Mouse (Mus musculus) CH12.LX (cell line): ENCODE data around the gene Tdo2. TPM values are rescaled to one million over a fixed set of nuclear protein-coding genes. Genes with fewer than 3 reads are reported as not detected.

Source experiments
- DNase-seq: peaks from one replicate; pipeline ENCODE4 v3.0.0-alpha.2; 2013; ENCODE audit errors: extremely low read depth
- H3K27ac ChIP-seq: 2 replicates; pipeline ENCODE4 v1.5.1; 2012; ENCODE audit warnings: low read depth, mild to moderate bottlenecking, control low read depth, moderate library complexity; ENCODE audit not compliant: insufficient read depth
- H3K27me3 ChIP-seq: replicated peaks from 2 replicates; pipeline ENCODE3; 2012; ENCODE audit warnings: inconsistent platforms
- H3K36me3 ChIP-seq, 2 experiments: replicated peaks in 1 of 2; 2 replicates each; pipeline versions ENCODE3 to v1.6.1; 2012; ENCODE audit warnings: inconsistent platforms in 1 of 2, low read length in 1 of 2, mild to moderate bottlenecking in 1 of 2, mixed read lengths in 1 of 2, moderate library complexity in 1 of 2; ENCODE audit not compliant: control insufficient read depth in 1 of 2, insufficient read depth in 1 of 2
- H3K4me1 ChIP-seq, 2 experiments: 2 replicates each; pipeline ENCODE4 v1.6.1; 2012; ENCODE audit warnings: inconsistent platforms in 1 of 2, moderate library complexity in 1 of 2; ENCODE audit not compliant: insufficient read depth in 2 of 2, control insufficient read depth in 1 of 2
- H3K4me2 ChIP-seq: 2 replicates; pipeline ENCODE4 v1.6.1; 2012; ENCODE audit warnings: low read depth, mild to moderate bottlenecking, control low read depth; ENCODE audit not compliant: poor library complexity, insufficient read depth, severe bottlenecking
- H3K4me3 ChIP-seq, 3 experiments: fragments of 150-350 bp in 1 of 3; sonication (generic) in 1 of 3; replicated peaks in 1 of 3; 2 replicates each; pipeline versions ENCODE3 to v1.5.1; 2011 to 2012; ENCODE audit warnings: low read depth in 2 of 3, low read length in 2 of 3, mild to moderate bottlenecking in 2 of 3, moderate library complexity in 2 of 3, control low read depth in 1 of 3, improper control_type of control experiment in 1 of 3, inconsistent platforms in 1 of 3, mixed read lengths in 1 of 3; ENCODE audit not compliant: poor library complexity in 1 of 3
- H3K79me2 ChIP-seq: replicated peaks from 2 replicates; pipeline ENCODE4 v1.6.1; 2012; ENCODE audit warnings: mild to moderate bottlenecking, moderate library complexity; ENCODE audit not compliant: control insufficient read depth, poor library complexity, insufficient read depth, severe bottlenecking; ENCODE audit errors: extremely low read depth
- H3K9ac ChIP-seq: 2 replicates; pipeline ENCODE4 v1.6.1; 2012; ENCODE audit warnings: low read depth, mild to moderate bottlenecking, control low read depth, moderate library complexity; ENCODE audit not compliant: insufficient read depth
- H3K9me3 ChIP-seq: replicated peaks from 2 replicates; pipeline ENCODE3; 2012; ENCODE audit warnings: low read length, inconsistent platforms, mixed read lengths
- E2F4 ChIP-seq: IDR thresholded peaks from 2 replicates; pipeline ENCODE4 v1.6.1; 2011; ENCODE audit warnings: low read depth, low read length, improper control_type of control experiment; ENCODE audit not compliant: insufficient replicate concordance
- ETS1 ChIP-seq: conservative IDR thresholded peaks from 2 replicates; pipeline ENCODE4 v1.6.1; 2012; ENCODE audit warnings: low read depth, mild to moderate bottlenecking, inconsistent platforms, low read length, improper control_type of control experiment, moderate library complexity
- GABPA ChIP-seq: IDR thresholded peaks from 2 replicates; pipeline ENCODE4 v1.6.1; 2012; ENCODE audit warnings: low read depth, low read length, improper control_type of control experiment, inconsistent platforms; ENCODE audit not compliant: insufficient replicate concordance
- IRF4 ChIP-seq: IDR thresholded peaks from 2 replicates; pipeline ENCODE4 v1.6.1; 2014; ENCODE audit warnings: low read depth, mild to moderate bottlenecking, inconsistent platforms, low read length, improper control_type of control experiment
- JUN ChIP-seq: IDR thresholded peaks from 2 replicates; pipeline ENCODE4 v1.6.1; 2011; ENCODE audit warnings: low read depth, mild to moderate bottlenecking, low read length, improper control_type of control experiment, moderate library complexity; ENCODE audit not compliant: insufficient read depth
- KAT2A ChIP-seq: IDR thresholded peaks from 2 replicates; pipeline ENCODE4 v1.6.1; 2012; ENCODE audit warnings: low read length, improper control_type of control experiment, inconsistent platforms; ENCODE audit not compliant: insufficient replicate concordance
- MAX ChIP-seq: IDR thresholded peaks from 2 replicates; pipeline ENCODE4 v1.6.1; 2011; ENCODE audit warnings: low read length, improper control_type of control experiment
- MXI1 ChIP-seq: IDR thresholded peaks from 2 replicates; pipeline ENCODE4 v1.6.1; 2011; ENCODE audit warnings: mild to moderate bottlenecking, low read depth, low read length, improper control_type of control experiment
- NRF1 ChIP-seq: IDR thresholded peaks from 2 replicates; pipeline ENCODE4 v1.6.1; 2014; ENCODE audit warnings: low read depth, mild to moderate bottlenecking, inconsistent platforms, low read length, improper control_type of control experiment, moderate library complexity
- RAD21 ChIP-seq: IDR thresholded peaks from 2 replicates; pipeline ENCODE4 v1.6.1; 2011; ENCODE audit warnings: low read depth, mild to moderate bottlenecking, low read length, improper control_type of control experiment, moderate library complexity
- RCOR1 ChIP-seq: conservative IDR thresholded peaks from 2 replicates; pipeline ENCODE4 v1.6.1; 2012; ENCODE audit warnings: low read depth, mild to moderate bottlenecking, inconsistent platforms, low read length, improper control_type of control experiment
- SIN3A ChIP-seq: IDR thresholded peaks from 2 replicates; pipeline ENCODE4 v1.6.1; 2012; ENCODE audit warnings: low read length, improper control_type of control experiment, inconsistent platforms
- TBP ChIP-seq: conservative IDR thresholded peaks from 2 replicates; pipeline ENCODE4 v1.6.1; 2011; ENCODE audit warnings: low read depth, low read length, improper control_type of control experiment
- TCF12 ChIP-seq: IDR thresholded peaks from 2 replicates; pipeline ENCODE4 v1.6.1; 2014; ENCODE audit warnings: low read depth, mild to moderate bottlenecking, inconsistent platforms, low read length, improper control_type of control experiment
- ZC3H11A ChIP-seq: IDR thresholded peaks from 2 replicates; pipeline ENCODE4 v1.6.1; 2012; ENCODE audit warnings: low read depth, mild to moderate bottlenecking, inconsistent platforms, low read length, improper control_type of control experiment
- ZKSCAN1 ChIP-seq: IDR thresholded peaks from 2 replicates; pipeline ENCODE4 v1.6.1; 2012; ENCODE audit warnings: low read depth, inconsistent platforms, low read length, improper control_type of control experiment, borderline replicate concordance
- ZMIZ1 ChIP-seq: IDR thresholded peaks from 2 replicates; pipeline ENCODE4 v1.6.1; 2012; ENCODE audit warnings: low read depth, mild to moderate bottlenecking, inconsistent platforms, low read length, improper control_type of control experiment
- dilution Hi-C: fragments of 300-500 bp; cut with MboI; formaldehyde crosslinking; loops from 2 replicates; pipeline ENCODE4 v1.14.3; 2020; ENCODE audit warnings: low sequenced_read_pairs; ENCODE audit not compliant: extremely low pct_unique_long_range_greater_than_20kb, extremely low pct_ligation_motif_present
- in situ Hi-C: fragments of 300-500 bp; cut with MboI; formaldehyde crosslinking; loops from 3 replicates; pipeline ENCODE4 v1.14.3; 2019; ENCODE audit warnings: low sequenced_read_pairs, low pct_ligation_motif_present, low pct_unique_long_range_greater_than_20kb, mixed read lengths
- polyA plus RNA-seq: library from polyadenylated mRNA; unstranded; fragments of >175 nt; gene quantifications from 2 replicates; pipeline ENCODE4 v1.2.1, GENCODE M21; 2012; ENCODE audit warnings: low read depth; ENCODE audit not compliant: insufficient read length
- total RNA-seq, 2 experiments: library from RNA; depleted of rRNA; stranded (reverse); fragments of 300-350 nt in 1 of 2; fragments of >200 nt in 1 of 2; gene quantifications; 2 replicates each; pipeline ENCODE4 v1.2.3; 2012 to 2014

The Tdo2 gene
- total and polyA plus RNA-seq, 3 experiments = 0.41 TPM; not detected in 2

DNA sequence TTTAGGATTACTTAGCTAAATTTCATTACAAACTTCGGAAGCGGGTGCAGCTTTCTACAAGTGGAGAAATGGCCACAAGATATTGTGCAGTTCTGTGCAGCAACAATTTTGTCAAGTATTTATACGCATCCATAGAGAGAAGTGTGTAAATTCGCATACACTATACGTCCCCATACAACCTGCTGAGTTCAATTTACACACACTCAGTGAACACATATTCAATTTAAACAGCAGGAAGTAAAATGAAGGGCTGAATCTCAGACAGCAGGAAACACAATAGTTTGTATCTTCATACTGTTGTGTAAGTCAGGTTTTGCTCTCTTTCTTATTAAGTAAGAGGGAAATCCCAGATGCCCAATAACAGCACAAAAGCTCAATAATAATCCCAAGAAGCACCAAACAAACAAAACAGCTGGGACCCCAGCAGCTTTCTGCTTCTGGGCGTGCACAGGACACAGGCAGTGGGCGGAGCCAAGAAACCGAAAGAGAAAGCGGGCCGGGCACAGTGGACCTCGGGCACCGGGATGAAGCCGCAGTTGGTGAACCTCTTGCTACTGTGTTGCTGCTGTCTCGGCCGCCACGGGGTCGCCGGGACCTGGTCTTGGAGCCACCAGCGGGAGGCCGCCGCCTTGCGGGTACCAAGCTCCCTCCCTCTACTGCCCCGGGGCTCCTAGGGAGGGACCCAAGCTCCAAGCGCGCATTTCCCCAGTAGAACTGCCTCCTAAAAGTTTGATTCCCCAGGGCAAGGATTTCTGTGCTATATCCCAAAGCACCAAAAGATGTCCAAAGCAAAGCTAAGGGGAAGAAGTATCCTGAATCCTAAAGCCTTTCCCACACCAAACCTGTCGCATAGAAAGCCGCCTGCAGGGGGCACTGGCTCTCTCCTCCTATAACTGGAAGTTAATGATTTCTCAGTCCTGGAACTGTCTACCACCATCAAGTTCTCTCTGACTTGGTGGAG is 43.6 kb downstream of the Tdo2 start, which contains the start of gene Ctso (continued):
- TF ChIP-seq RCOR1 (no peak), SIN3A (peak; percentile 79), ZC3H11A (no peak), RAD21 (peak; percentile 52), GABPA (no peak), MAX (no peak), TCF12 (peak; percentile 76), NRF1 (no peak), MXI1 (0 out of 2 replicates have a peak, but pooled peaks have one; percentile 29)

DNA sequence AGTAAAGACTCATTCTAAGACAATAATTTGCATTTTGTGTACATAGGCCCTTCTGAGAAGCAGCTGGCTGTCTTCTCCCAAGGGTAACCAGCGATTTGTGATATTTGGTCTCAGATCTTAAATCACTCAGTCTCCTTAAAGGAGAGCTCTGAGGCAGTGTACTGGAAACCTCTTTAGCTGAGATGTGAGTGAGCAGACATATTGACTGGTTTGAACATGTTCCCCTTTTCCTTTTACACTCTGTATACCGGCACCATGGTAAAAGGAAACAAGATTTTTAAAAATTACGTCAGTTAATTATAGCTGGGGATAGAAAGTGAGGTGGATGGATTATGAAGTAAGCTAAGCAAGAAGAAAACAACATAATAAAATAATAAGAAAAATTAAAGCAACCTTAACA is 44.3 kb downstream of the Tdo2 start:
- Histone ChIP-seq H3K4me2 (peak overlapping the region; percentile 82), H3K9me3 (no peaks in the 10 kb centered on the region), H3K4me1 (peaks cover 9 to 68% of the 10 kb centered on the region in 2 experiments), H3K36me3 (peaks cover 0 to 10% of the 10 kb centered on the region in 2 experiments), H3K9ac (peak overlapping the region; percentile 100), H3K79me2 (peaks cover 13% of the 10 kb centered on the region; the same call in 1 of the 2 replicates), H3K4me3 (no peak overlapping the region), H3K27me3 (no peaks in the 10 kb centered on the region), H3K27ac (peak overlapping the region; percentile 55; the same call in 1 of the 2 replicates)
- 0 out of 2 replicates have a peak, but pooled peaks have one; percentile 16 for TF ChIP-seq ETS1
- TF ChIP-seq ZKSCAN1 = no peak
- peak; percentile 44; the same call in 1 of the 2 replicates for TF ChIP-seq IRF4
- in situ Hi-C loops = no loop called here
- no peak for DNase-seq
- dilution Hi-C loops = no loop called here

GRCm38 (mm10) chr3:81929073-81929472 is 46.9 kb downstream of the Tdo2 start:
- no peak overlapping the region for H3K4me3 ChIP-seq
- in situ Hi-C loops = loop anchor here (5.0 to 10.0 kb wide), 2 partner anchors 162 to 894 kb away; partner anchors contain the start of gene Pdgfc
- dilution Hi-C loops = no loop called here
- no peaks in the 10 kb centered on the region for H3K27me3 ChIP-seq
- H3K9me3 ChIP-seq = no peaks in the 10 kb centered on the region
- peaks cover 8% of the 10 kb centered on the region; the same call in 1 of the 2 replicates for H3K79me2 ChIP-seq
- no peaks in the 10 kb centered on the region for H3K36me3 ChIP-seq
- peaks cover 9 to 51% of the 10 kb centered on the region in 2 experiments for H3K4me1 ChIP-seq
- no peak overlapping the region for H3K27ac ChIP-seq
- DNase-seq = no peak
- no peak overlapping the region for H3K4me2 ChIP-seq
- H3K9ac ChIP-seq = no peak overlapping the region
- TF ChIP-seq KAT2A = no peak
- TF ChIP-seq TBP = no peak
- no peak for TF ChIP-seq JUN
- no peak for TF ChIP-seq E2F4
- no peak for TF ChIP-seq ZC3H11A
- no peak for TF ChIP-seq ZMIZ1
